Mouse (Mus musculus) bone marrow macrophage, adult 2 months (primary cell): Measurements from ENCODE around the gene Spata6.

Experiments
- CTCF ChIP-seq: IDR thresholded peaks from 2 replicates; pipeline ENCODE4 v1.5.1; 2012; ENCODE audit warnings: low read depth, mild to moderate bottlenecking, low read length, moderate library complexity
- POLR2A ChIP-seq: IDR thresholded peaks from 2 replicates; pipeline ENCODE4 v1.6.1; 2012; ENCODE audit warnings: mild to moderate bottlenecking, low read depth, low read length, borderline replicate concordance

DNA sequence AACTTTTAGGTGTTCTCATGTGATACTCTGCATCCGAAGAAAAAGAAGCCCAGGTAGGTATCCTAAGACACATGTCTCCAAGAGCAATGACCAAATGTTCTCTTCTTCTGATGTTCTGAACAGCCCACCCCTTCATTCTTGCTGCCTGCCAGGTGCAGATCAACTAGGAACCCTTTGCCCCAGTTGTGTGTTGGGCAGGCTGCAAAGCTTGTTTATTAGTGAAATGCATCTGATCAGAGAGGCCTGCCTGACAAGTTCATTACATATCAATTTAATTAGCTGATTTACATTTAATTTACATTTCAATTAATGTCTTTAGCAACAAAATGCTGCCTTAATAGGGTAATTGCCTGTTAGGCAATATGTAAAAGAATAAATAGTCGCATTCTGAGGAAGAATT is 33.8 kb upstream of the Spata6 start:
- TF ChIP-seq CTCF (no peak), POLR2A (no peak)
